Mouse (Mus musculus) midbrain, embryonic 16.5 days (tissue): ENCODE results near the gene Sult2a7. TPM values are rescaled to one million over a fixed set of nuclear protein-coding genes. Genes with fewer than 3 reads are reported as not detected.

Source experiments
- polyA plus RNA-seq: library from polyadenylated mRNA; unstranded; fragments of >200 nt; fragmentation: Nextera tagmentation; extraction: Ambion mirVana; gene quantifications from 2 replicates; pipeline ENCODE4 v1.2.1, GENCODE M21; 2015

The Sult2a7 gene
- polyA plus RNA-seq, 1 experiment from 2014 or later, result not detected

Other genes starting within 250 kb of the Sult2a7 start
- not detected in 2 replicates for gene Sult2a6, start 239.4 kb downstream of the Sult2a7 start, polyA plus RNA-seq
- gene Obox8, start 160.7 kb downstream of the Sult2a7 start, polyA plus RNA-seq, result not detected in 2 replicates
- not detected in 2 replicates for gene Sult2a8, start 47.5 kb downstream of the Sult2a7 start, polyA plus RNA-seq
- 0.25 and 0.35 TPM in 2 replicates for gene Vmn1r90, start 69.3 kb upstream of the Sult2a7 start, polyA plus RNA-seq
- gene Obox7, start 165.3 kb upstream of the Sult2a7 start, polyA plus RNA-seq, result not detected in 2 replicates